Mouse (Mus musculus) CH12.LX (cell line): ENCODE data around the gene Tgm2.

Experiments used
- CTCF ChIP-seq, 2 experiments: IDR thresholded peaks in 1 of 2; conservative IDR thresholded peaks in 1 of 2; 2 replicates each; pipeline ENCODE4 v1.5.1; 2011 to 2012; ENCODE audit warnings: low read depth in 2 of 2, low read length in 2 of 2, improper control_type of control experiment in 1 of 2, inconsistent platforms in 1 of 2, mild to moderate bottlenecking in 1 of 2, moderate library complexity in 1 of 2
- EP300 ChIP-seq: IDR thresholded peaks from 2 replicates; pipeline ENCODE4 v1.6.1; 2011; ENCODE audit warnings: low read length, improper control_type of control experiment
- NELFE ChIP-seq: IDR thresholded peaks from 2 replicates; pipeline ENCODE4 v1.6.1; 2011; ENCODE audit warnings: low read depth, low read length, improper control_type of control experiment

DNA sequence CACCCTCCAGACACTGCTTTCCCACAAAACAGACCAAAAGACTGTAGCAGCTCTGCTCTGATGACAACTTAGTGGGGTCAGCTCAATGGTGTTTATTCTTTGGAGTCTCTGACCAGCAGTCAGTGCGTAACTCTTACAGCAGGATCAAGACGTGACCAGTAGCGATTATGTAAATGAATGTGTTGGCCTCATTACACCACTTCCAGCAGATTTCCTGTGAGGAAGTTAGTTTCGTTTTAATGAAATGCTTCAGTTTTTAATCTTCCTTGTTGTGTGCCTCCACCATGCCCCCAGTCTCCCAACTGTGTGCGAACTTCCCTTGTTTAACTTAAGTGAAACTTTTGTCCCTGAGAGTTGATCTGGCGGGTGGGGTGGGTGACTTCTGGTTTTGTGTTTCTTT, 69.5 kb downstream of the Tgm2 start:
- TF ChIP-seq EP300 (no peak), CTCF (conservative IDR thresholded peaks at IDR 0.05 in 1 of 2, IDR thresholded peaks at IDR 0.05 in 1 of 2; ENCODE audit: low read depth in 2 of 2, low read length in 2 of 2) (no peak), NELFE (no peak)
